Mouse (Mus musculus): ENCODE data around the gene Pfn2.

GRCm38 (mm10) chr3:57882945-57883344 lies 35.1 kb upstream of the Pfn2 start:
- TF ChIP-seq POLR2A (IDR thresholded peaks at IDR 0.05; ENCODE audit: low read depth, low read length): no peak
- TF ChIP-seq CTCF (IDR thresholded peaks at IDR 0.05; ENCODE audit: extremely low read depth, insufficient read depth, insufficient read length, insufficient replicate concordance): no peak

All from spleen, adult 2 months (tissue).